Mouse (Mus musculus): ENCODE data around the gene Eya3.

DNA sequence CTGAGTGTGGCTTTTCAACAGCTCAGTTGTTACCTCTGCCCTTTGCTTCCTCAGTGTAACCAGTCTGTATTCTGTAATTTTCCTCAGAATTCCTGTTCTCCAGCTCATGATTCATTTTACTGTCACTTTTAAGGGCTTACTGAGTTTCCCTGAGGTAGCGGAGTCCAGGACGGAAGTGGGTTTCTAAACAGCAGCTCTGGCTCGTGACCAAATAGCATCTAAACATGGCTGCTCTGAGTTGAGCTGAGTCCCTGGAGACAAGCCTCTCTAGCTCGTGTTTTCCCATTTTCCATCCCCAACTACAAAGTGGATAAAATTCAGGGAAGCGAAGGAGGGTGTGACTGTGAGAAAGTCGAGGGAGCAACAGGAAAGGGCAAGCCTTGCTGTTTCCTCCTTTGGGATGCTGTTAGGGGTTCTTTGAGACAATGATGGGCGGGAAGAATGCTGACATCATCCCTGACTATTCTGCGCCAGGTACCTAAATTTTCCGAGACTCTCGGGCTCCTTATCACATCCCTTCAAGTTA is 19.9 kb upstream of the Eya3 start:
- TF ChIP-seq EP300 (IDR thresholded peaks at IDR 0.05; ENCODE audit: low read depth) (no peak), CTCF (IDR thresholded peaks at IDR 0.05; ENCODE audit: low read depth) (no peak)

All from liver, postnatal 0 days (tissue).